Mouse (Mus musculus) hindbrain, embryonic 16.5 days (tissue): ENCODE results near the gene Itgb2l. TPM values are rescaled to one million over a fixed set of nuclear protein-coding genes. Genes with fewer than 3 reads are reported as not detected.
A peak's percentile ranks its signal among the peaks of the same experiment; 100 is the strongest.

ENCODE experiments used
- ATAC-seq: fragments of 200-750 bp; cut with Nextera tagmentation; 2 replicates; pipeline ENCODE4 v1.8.0; 2017; ENCODE audit warnings: moderate TSS enrichment, moderate library complexity
- H3K27ac ChIP-seq: fragments of 300-500 bp; sonication (generic); 2 replicates; pipeline ENCODE4 v1.5.1; 2014; ENCODE audit warnings: low read depth, mild to moderate bottlenecking, control low read depth, low read length, moderate library complexity
- H3K27me3 ChIP-seq: fragments of 300-500 bp; sonication (generic); replicated peaks from 2 replicates; pipeline ENCODE4 v1.6.1; 2014; ENCODE audit warnings: low read length; ENCODE audit not compliant: control insufficient read depth, insufficient read depth
- H3K36me3 ChIP-seq: fragments of 300-500 bp; sonication (generic); 2 replicates; pipeline ENCODE4 v1.6.1; 2014; ENCODE audit warnings: mild to moderate bottlenecking, low read length, moderate library complexity, mixed read lengths; ENCODE audit not compliant: control insufficient read depth, insufficient read depth
- H3K4me1 ChIP-seq: fragments of 300-500 bp; sonication (generic); 2 replicates; pipeline ENCODE4 v1.6.1; 2014; ENCODE audit warnings: low read depth, low read length; ENCODE audit not compliant: control insufficient read depth, insufficient read depth
- H3K4me2 ChIP-seq: fragments of 300-500 bp; sonication (generic); 2 replicates; pipeline ENCODE4 v1.6.1; 2014; ENCODE audit warnings: mild to moderate bottlenecking, low read length, control low read depth, moderate library complexity
- H3K4me3 ChIP-seq: fragments of 300-500 bp; sonication (generic); 2 replicates; pipeline ENCODE4 v1.5.1; 2014; ENCODE audit warnings: mild to moderate bottlenecking, low read length, control low read depth, moderate library complexity
- H3K9ac ChIP-seq: fragments of 300-500 bp; sonication (generic); 2 replicates; pipeline ENCODE4 v1.6.1; 2014; ENCODE audit warnings: low read depth, mild to moderate bottlenecking, control low read depth, low read length, moderate library complexity
- H3K9me3 ChIP-seq: fragments of 300-500 bp; sonication (generic); 2 replicates; pipeline ENCODE4 v1.6.1; 2014; ENCODE audit warnings: mild to moderate bottlenecking, low read length, moderate library complexity; ENCODE audit not compliant: control insufficient read depth
- WGBS: fragments of 180-500 bp; shearing (Covaris S2); extraction: QIAGEN DNeasy Blood & Tissue Kit; methylation state at CpG from one replicate; pipeline ENCODE4 v1.1.7; 2014; 5-methylcytosine and 5-hydroxymethylcytosine counted together
- polyA plus RNA-seq: library from polyadenylated mRNA; unstranded; fragments of >200 nt; fragmentation: Nextera tagmentation; extraction: Ambion mirVana; gene quantifications from 2 replicates; pipeline ENCODE4 v1.2.1, GENCODE M21; 2015

Gene Itgb2l
- polyA plus RNA-seq = 0.09 and 0.11 TPM in 2 replicates

DNA sequence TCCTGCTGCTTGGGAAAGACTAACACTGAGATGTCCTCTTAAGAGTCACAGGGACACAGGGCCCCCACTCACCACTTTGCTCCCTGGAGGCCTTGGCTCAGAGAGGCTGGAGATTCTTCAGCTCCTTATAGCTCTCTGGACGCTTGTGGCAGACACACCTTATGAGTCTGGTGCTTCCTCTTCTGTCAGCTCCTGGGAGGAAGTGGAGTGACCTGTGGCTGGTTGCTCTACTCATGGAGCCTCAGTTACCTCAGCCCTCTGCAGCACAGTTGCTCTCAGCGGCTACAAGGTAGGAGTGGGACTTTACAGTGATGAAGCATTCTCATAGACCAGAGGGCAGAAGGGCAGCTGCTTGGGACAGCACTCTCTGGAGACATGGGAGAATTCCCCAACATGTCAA lies at the start of gene Itgb2l:
Gene Itgb2l, minus strand, starts transcription at position 152 of the 400 bp plus-strand sequence.
- Histone ChIP-seq H3K27me3 (no peaks in the 10 kb centered on the region), H3K36me3 (no peaks in the 10 kb centered on the region), H3K9me3 (no peaks in the 10 kb centered on the region), H3K4me3 (no peak within 1 kb of the TSS), H3K4me1 (no peaks in the 10 kb centered on the region), H3K4me2 (no peak within 1 kb of the TSS), H3K27ac (no peak within 1 kb of the TSS), H3K9ac (no peak within 1 kb of the TSS)
- ATAC-seq = no peak
- 79% methylated on average over 2 of the region's 2 CpGs for WGBS

DNA sequence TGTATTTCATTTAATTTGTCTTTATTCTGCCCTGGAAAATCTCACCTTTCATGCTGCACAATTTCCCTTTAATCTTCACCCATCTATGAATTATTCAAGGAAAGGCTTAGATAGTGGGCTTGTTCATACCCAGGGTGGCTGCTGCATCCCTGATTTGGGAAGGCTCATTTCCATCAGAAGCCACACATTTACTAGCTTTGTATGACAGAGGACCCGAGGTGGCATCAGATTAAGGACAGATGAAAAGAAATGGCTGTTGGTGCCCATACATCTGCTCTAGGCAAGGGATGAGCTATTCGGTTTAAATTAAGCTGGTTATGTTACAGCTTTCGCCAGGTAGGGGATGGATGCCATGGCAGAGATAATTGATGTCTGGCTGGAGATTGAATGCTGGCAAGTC lies 48.1 kb upstream of the Itgb2l start:
- Histone ChIP-seq H3K9ac (no peak overlapping the region), H3K36me3 (no peaks in the 10 kb centered on the region), H3K9me3 (no peaks in the 10 kb centered on the region), H3K4me1 (no peaks in the 10 kb centered on the region; the same call in 1 of the 2 replicates), H3K27ac (no peak overlapping the region), H3K4me2 (no peak overlapping the region), H3K27me3 (no peaks in the 10 kb centered on the region), H3K4me3 (no peak overlapping the region)
- 69% methylated on average over 3 of the region's 3 CpGs for WGBS
- no peak for ATAC-seq

DNA sequence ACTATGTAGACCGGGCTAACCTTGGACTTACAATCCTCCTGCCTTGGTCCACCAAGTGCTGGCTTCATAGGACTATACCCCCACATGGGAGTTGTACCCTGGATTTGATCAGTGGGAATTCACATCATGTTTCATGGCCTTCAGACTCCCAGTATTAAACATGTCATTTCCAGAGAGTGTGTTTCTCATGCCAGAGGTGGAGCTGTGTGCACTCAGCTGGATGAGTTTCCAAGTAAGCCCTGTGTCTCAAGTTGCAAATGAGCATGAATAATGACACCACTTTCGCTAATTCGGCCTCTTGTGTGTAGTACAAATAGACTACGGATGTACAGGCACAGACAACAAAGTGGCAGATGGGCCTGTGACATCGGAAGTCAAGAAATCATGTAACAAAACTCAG lies 44.6 kb upstream of the Itgb2l start:
- Histone ChIP-seq H3K27ac (no peak overlapping the region), H3K4me3 (no peak overlapping the region), H3K9me3 (no peaks in the 10 kb centered on the region), H3K4me2 (no peak overlapping the region), H3K9ac (no peak overlapping the region), H3K4me1 (no peaks in the 10 kb centered on the region), H3K27me3 (no peaks in the 10 kb centered on the region), H3K36me3 (no peaks in the 10 kb centered on the region)
- WGBS = 77% methylated on average over 5 of the region's 5 CpGs
- ATAC-seq = no peak

DNA sequence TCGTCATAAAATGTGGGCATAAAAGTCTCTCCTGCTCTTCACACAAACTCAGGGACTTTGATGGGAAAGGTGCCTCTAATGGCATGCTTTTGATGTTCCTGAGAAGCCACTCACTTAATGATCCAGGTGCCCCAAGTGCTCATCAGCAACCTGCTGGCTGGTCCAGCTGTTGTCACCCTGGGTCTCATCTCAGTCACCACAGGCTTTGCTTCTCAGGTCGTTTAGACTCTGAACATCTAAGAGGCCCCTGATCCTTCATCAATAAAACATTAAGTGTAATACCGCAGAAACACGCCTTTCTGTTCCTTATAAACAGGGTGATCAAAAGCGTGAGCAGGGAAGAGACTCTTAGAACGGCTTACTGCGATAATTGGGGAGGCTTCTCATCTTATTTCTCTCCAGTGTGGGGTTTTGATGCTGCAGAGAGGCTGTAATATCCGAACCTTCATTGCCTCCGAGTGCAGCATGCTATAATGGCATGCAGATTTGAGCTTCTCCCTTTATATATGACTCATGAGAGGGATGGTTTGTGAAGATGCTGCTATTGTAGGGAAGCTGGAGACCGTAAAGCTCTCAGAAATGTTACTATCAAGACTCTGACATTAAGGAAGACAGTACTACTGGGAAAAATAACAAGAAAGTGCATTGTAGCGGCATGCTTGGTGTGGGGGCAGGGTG lies 43.7 kb upstream of the Itgb2l start:
- no peak overlapping the region for H3K4me3 ChIP-seq
- no peak overlapping the region for H3K4me2 ChIP-seq
- H3K27ac ChIP-seq = no peak overlapping the region
- H3K9ac ChIP-seq = no peak overlapping the region
- no peaks in the 10 kb centered on the region for H3K9me3 ChIP-seq
- H3K4me1 ChIP-seq = no peaks in the 10 kb centered on the region
- no peaks in the 10 kb centered on the region for H3K27me3 ChIP-seq
- 70% methylated on average over 11 of the region's 11 CpGs for whole genome bisulfite sequencing
- H3K36me3 ChIP-seq = no peaks in the 10 kb centered on the region
- no peak; the same call in 1 of the 2 replicates for ATAC-seq

DNA sequence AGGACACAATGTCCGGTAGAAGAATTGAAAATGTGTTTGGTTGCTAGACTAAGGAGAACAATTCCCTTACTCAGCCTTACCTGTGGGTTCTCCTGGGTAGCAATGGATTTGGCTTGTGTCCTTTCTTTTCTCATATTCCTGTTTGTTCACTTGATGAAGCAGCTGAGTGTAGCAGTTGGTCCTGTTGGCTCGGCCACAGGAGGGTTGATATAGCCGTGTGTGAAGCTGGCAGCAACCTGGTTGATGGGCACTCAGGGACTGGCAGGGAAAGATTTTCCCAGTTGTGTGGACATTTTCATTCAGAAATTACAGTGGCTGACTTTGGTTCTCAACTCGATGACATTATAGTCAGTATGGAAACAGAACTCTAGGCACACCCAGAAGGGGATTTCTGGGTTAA lies 38.4 kb upstream of the Itgb2l start:
- no peak overlapping the region for H3K4me2 ChIP-seq

DNA sequence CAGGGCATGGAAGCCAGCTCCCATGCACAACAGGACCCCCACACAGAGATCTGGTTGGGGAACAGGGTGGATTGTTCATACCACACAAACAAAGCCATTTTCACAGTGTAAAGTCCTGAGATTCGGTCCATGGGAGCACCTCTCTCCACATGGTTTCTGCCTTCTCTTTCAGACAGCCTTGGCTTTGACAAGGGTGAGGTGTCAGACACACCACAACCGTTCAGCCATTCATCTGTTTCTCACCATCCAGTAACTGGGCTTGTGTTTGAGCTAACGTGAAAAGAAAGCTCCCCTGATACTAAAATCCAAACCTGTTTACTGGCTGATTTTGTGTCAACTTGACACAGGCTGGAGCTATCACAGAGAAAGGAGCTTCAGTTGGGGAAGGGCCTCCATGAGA lies 30.8 kb upstream of the Itgb2l start:
- H3K4me2 ChIP-seq = no peak overlapping the region
- peaks cover 15% of the 10 kb centered on the region for H3K4me1 ChIP-seq
- H3K27ac ChIP-seq = no peak overlapping the region
- H3K27me3 ChIP-seq = no peaks in the 10 kb centered on the region
- H3K9me3 ChIP-seq = no peaks in the 10 kb centered on the region
- H3K4me3 ChIP-seq = no peak overlapping the region
- WGBS = 56% methylated on average over 3 of the region's 3 CpGs
- H3K9ac ChIP-seq = no peak overlapping the region
- no peak for ATAC-seq
- no peaks in the 10 kb centered on the region for H3K36me3 ChIP-seq

More for the DNA sequence above, 38.4 kb upstream of the Itgb2l start:
- no peak for ATAC-seq
- Histone ChIP-seq H3K36me3 (no peaks in the 10 kb centered on the region), H3K4me1 (no peaks in the 10 kb centered on the region), H3K27me3 (no peaks in the 10 kb centered on the region), H3K9ac (no peak overlapping the region), H3K27ac (no peak overlapping the region), H3K4me3 (no peak overlapping the region), H3K9me3 (no peaks in the 10 kb centered on the region)
- 84% methylated on average over 4 of the region's 4 CpGs for WGBS

DNA sequence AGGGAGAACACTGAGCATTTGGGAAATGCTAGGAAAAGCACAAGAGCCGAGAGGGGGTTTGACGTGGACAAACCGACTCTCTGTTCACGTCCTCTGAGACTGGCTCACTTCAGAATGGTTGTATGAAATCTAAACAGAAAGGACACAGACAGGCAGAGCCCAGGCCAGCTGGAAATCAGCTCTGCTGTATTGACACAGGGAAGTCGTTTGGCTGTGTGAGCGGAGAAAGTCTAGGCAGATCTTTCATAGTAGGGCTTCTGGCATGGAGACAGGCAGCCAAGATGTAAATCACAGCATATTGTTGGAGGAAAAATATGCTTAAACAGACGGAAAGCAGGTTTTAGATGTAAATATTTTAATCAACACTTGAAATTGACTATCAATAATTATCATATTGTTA lies 29.4 kb upstream of the Itgb2l start:
- ATAC-seq = no peak
- peak overlapping the region; percentile 41 for H3K4me2 ChIP-seq
- H3K4me1 ChIP-seq = peaks cover 21% of the 10 kb centered on the region
- 42% methylated on average over 7 of the region's 7 CpGs for WGBS
- no peaks in the 10 kb centered on the region for H3K9me3 ChIP-seq
- no peaks in the 10 kb centered on the region for H3K36me3 ChIP-seq
- H3K9ac ChIP-seq = peak overlapping the region; percentile 33; the same call in 1 of the 2 replicates
- H3K27me3 ChIP-seq = no peaks in the 10 kb centered on the region
- H3K4me3 ChIP-seq = no peak overlapping the region
- H3K27ac ChIP-seq = peak overlapping the region; percentile 41; the same call in 1 of the 2 replicates

DNA sequence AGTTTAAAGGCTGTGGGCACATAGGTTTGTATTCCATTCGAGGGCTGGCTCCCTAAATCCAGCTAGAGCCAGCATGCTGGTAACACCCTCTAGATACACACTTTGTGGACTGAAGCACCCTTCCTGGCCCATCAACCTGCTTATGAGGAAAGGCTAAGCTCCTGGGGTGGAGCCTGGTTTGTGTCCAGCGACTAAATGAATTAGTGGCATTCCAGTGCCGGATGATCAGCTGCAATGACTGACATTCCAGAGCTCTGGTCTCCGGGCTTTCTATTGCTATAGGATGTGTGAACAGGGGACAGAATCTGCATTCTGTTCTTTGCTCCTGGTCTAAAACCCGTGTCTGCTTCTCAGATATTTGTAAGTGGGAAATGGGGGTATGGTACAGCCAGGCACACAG lies 28.9 kb upstream of the Itgb2l start:
- Histone ChIP-seq H3K4me1 (peaks cover 24% of the 10 kb centered on the region), H3K9ac (peak overlapping the region; percentile 33; the same call in 1 of the 2 replicates), H3K4me2 (peak overlapping the region; percentile 41), H3K9me3 (no peaks in the 10 kb centered on the region), H3K4me3 (peak overlapping the region; percentile 11; the same call in 1 of the 2 replicates), H3K36me3 (no peaks in the 10 kb centered on the region), H3K27me3 (no peaks in the 10 kb centered on the region), H3K27ac (peak overlapping the region; percentile 41)
- WGBS = 37% methylated on average over 5 of the region's 5 CpGs
- ATAC-seq = no peak

DNA sequence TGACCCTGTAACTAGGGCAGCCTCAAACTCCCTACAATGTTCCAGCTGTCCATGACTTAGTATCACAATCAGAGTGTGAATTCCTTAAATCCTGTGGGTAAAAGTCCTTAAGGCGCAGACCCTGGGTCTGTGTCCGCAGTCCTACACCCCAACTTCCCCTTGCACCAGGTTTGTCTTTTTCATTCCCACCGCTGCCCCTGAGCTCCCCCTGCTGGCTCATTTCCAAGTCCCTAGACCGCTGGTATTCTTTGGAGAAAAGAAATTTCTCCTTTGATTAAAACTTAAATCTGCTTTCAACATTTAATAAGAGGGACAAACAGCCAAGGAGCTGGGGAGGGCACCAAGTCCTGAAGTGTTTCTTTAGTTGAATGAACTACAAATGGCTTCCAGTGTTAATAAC lies 26.2 kb upstream of the Itgb2l start:
- Histone ChIP-seq H3K4me3 (peak overlapping the region; percentile 45; the same call in 1 of the 2 replicates), H3K27ac (no peak overlapping the region), H3K4me1 (peaks cover 24% of the 10 kb centered on the region), H3K9ac (no peak overlapping the region), H3K4me2 (peak overlapping the region; percentile 58), H3K36me3 (no peaks in the 10 kb centered on the region), H3K9me3 (no peaks in the 10 kb centered on the region), H3K27me3 (peaks cover 3% of the 10 kb centered on the region)
- 47% methylated on average over 4 of the region's 4 CpGs for WGBS
- ATAC-seq = no peak
